Mouse (Mus musculus) cerebellum, postnatal 4 days (tissue): ENCODE data around the gene Cst6.
"Not testable (repeated sequence)": the region's sequence is repeated elsewhere in the genome, so short reads cannot be mapped to it uniquely, and the experiment has no call there.

Experiments used
- DNase-seq, 2 experiments: peaks; one replicate each; pipeline ENCODE4 v3.0.0; 2022; ENCODE audit warnings: low spot score in 2 of 2, mixed read lengths in 1 of 2

The Cst6 gene

GRCm38 (mm10) chr19:5349502-5349873 lies at the start of gene Cst6:
Gene Cst6, minus strand, starts transcription at chr19:5349574.
- DNase-seq = not testable (repeated sequence)

- DNase-seq = no peak
Measured at GRCm38 (mm10) chr19:5395371-5395770, 46.0 kb upstream of the Cst6 start.

- DNase-seq = no peak
Measured at GRCm38 (mm10) chr19:5394168-5394567, 44.8 kb upstream of the Cst6 start.

- peak in 1 of 2 experiments; percentile 73 for DNase-seq
Measured at GRCm38 (mm10) chr19:5392892-5393291, 43.5 kb upstream of the Cst6 start.

GRCm38 (mm10) chr19:5390416-5390815 lies 41.0 kb upstream of the Cst6 start:
- no peak for DNase-seq

GRCm38 (mm10) chr19:5389647-5390046 lies 40.3 kb upstream of the Cst6 start:
- no peak for DNase-seq

GRCm38 (mm10) chr19:5388588-5389242 lies 39.3 kb upstream of the Cst6 start, which contains the start of gene Sart1:
Gene Sart1, minus strand, starts transcription at chr19:5388703.
- DNase-seq = peak; percentile 85 to 90

GRCm38 (mm10) chr19:5388011-5388441 lies 38.7 kb upstream of the Cst6 start:
- DNase-seq = no peak

GRCm38 (mm10) chr19:5384715-5385114 lies 35.3 kb upstream of the Cst6 start:
- no peak for DNase-seq

GRCm38 (mm10) chr19:5383326-5383725 lies 34.0 kb upstream of the Cst6 start:
- DNase-seq = no peak

- DNase-seq = no peak
Measured at GRCm38 (mm10) chr19:5377446-5377845, 28.1 kb upstream of the Cst6 start.

GRCm38 (mm10) chr19:5374748-5375147 lies 25.4 kb upstream of the Cst6 start:
- DNase-seq = no peak

GRCm38 (mm10) chr19:5374177-5374576 lies 24.8 kb upstream of the Cst6 start:
- no peak for DNase-seq

- no peak for DNase-seq
Measured at GRCm38 (mm10) chr19:5372724-5373123, 23.4 kb upstream of the Cst6 start.

- DNase-seq = no peak
Measured at GRCm38 (mm10) chr19:5370932-5371331, 21.6 kb upstream of the Cst6 start.

- no peak for DNase-seq
Measured at GRCm38 (mm10) chr19:5367455-5367854, 18.1 kb upstream of the Cst6 start.

- no peak for DNase-seq
Measured at GRCm38 (mm10) chr19:5367053-5367359, 17.6 kb upstream of the Cst6 start, which contains the start of gene Banf1. Gene Banf1, minus strand, starts transcription at chr19:5367168.

GRCm38 (mm10) chr19:5366175-5367052 lies 17.0 kb upstream of the Cst6 start, which contains the start of gene Eif1ad:
Gene Eif1ad, plus strand, starts transcription at chr19:5366741.
- DNase-seq = peak; percentile 83 to 96

GRCm38 (mm10) chr19:5365751-5366150 lies 16.4 kb upstream of the Cst6 start:
- no peak for DNase-seq

- no peak for DNase-seq
Measured at GRCm38 (mm10) chr19:5364124-5364523, 14.8 kb upstream of the Cst6 start.

GRCm38 (mm10) chr19:5362186-5362585 lies 12.8 kb upstream of the Cst6 start:
- DNase-seq = no peak

- DNase-seq = no peak
Measured at GRCm38 (mm10) chr19:5356080-5356479, 6.7 kb upstream of the Cst6 start.

GRCm38 (mm10) chr19:5353609-5354008 lies 4.2 kb upstream of the Cst6 start:
- no peak for DNase-seq
